Mouse (Mus musculus) spleen, adult 2 months (tissue): ENCODE results near the gene Plcl1. TPM values are rescaled to one million over a fixed set of nuclear protein-coding genes. Genes with fewer than 3 reads are reported as not detected.

Source experiments
- DNase-seq, 2 experiments: peaks; one replicate each; pipeline versions ENCODE4 v3.0.0 to v3.0.0-alpha.2; 2012 to 2021; ENCODE audit warnings: low spot score in 2 of 2, low read depth in 1 of 2
- H3K27ac ChIP-seq: fragments of 200-500 bp; 2 replicates; pipeline ENCODE4 v1.5.1; 2012; ENCODE audit warnings: low read length, inconsistent platforms; ENCODE audit not compliant: insufficient read depth
- H3K27me3 ChIP-seq: fragments of 200-500 bp; 2 replicates; pipeline ENCODE4 v1.6.1; 2012; ENCODE audit warnings: mild to moderate bottlenecking, moderate library complexity, low read length, inconsistent platforms; ENCODE audit not compliant: control insufficient read depth, insufficient read depth
- H3K36me3 ChIP-seq: fragments of 200-500 bp; 2 replicates; pipeline ENCODE4 v1.6.1; 2012; ENCODE audit warnings: mild to moderate bottlenecking, low read length, inconsistent platforms; ENCODE audit not compliant: control insufficient read depth, insufficient read depth
- H3K4me1 ChIP-seq: fragments of 200-500 bp; 2 replicates; pipeline ENCODE4 v1.6.1; 2011; ENCODE audit warnings: inconsistent platforms; ENCODE audit not compliant: control insufficient read depth, insufficient read depth, insufficient read length
- H3K4me3 ChIP-seq: fragments of 200-500 bp; 2 replicates; pipeline ENCODE4 v1.5.1; 2011; ENCODE audit warnings: mild to moderate bottlenecking, inconsistent platforms; ENCODE audit not compliant: insufficient read depth, insufficient read length; ENCODE audit errors: extremely low read depth
- CTCF ChIP-seq: fragments of 200-500 bp; IDR thresholded peaks from 2 replicates; pipeline ENCODE4 v1.5.1; 2011; ENCODE audit warnings: mild to moderate bottlenecking, inconsistent platforms; ENCODE audit not compliant: insufficient read depth, insufficient read length, insufficient replicate concordance; ENCODE audit errors: extremely low read depth
- POLR2A ChIP-seq: fragments of 200-500 bp; IDR thresholded peaks from 2 replicates; pipeline ENCODE4 v1.6.1; 2011; ENCODE audit warnings: low read depth, low read length, inconsistent platforms
- WGBS: fragments of 180-500 bp; shearing (Covaris S2); methylation state at CpG from one replicate; pipeline ENCODE4 v1.1.7; 2018; 5-methylcytosine and 5-hydroxymethylcytosine counted together
- polyA plus RNA-seq: library from polyadenylated mRNA; depleted of rRNA; stranded (reverse); fragments of >200 nt; gene quantifications from 2 replicates; pipeline ENCODE4 v1.2.3, GENCODE M21; 2012; rRNA removed

The Plcl1 gene
- polyA plus RNA-seq, 1 experiment: 0.49 TPM

DNA sequence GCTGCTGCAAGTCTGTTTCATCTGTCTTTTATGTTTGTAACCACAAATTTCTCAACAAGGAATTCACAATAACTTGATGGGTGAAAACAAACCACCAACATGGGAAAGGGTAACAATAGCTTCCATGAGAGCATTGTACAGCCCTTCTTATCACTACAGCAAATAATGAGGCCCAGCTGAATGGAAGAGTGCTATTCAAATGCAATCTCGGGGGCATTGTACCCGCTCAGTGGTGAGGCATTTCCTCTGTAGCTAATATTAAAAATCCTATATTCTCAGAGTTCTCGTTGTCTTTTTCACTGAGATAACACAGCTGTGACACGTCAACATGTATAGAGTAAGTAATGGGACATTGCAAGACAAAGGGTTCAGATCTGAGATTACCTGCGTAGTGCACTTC is 356.6 kb downstream of the Plcl1 start:
- no peak overlapping the region for H3K27ac ChIP-seq
- no peaks in the 10 kb centered on the region for H3K27me3 ChIP-seq
- TF ChIP-seq CTCF (no peak), POLR2A (no peak)
- DNase-seq: no peak
- H3K36me3 ChIP-seq: no peaks in the 10 kb centered on the region
- WGBS: 53% methylated on average over 5 of the region's 5 CpGs
- no peak overlapping the region for H3K4me3 ChIP-seq
- H3K4me1 ChIP-seq: peaks cover 4% of the 10 kb centered on the region

DNA sequence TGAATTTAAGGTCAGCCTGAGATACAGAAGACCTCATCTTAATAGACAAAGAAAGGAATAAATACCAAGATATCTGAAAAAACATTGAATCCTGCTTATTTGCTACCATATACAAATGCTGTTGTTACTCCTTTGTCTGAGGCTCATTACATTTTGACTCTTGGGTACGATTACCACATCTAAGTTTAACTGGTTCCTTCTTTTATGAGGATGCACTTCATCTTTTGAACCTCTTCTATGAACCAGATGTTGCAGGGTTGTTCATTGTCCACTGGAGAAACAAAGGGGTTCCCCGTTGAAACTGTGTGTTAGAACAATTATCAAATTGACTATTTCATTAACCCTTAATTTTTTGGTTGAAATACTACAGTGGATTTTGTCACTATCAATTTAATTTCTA is 357.4 kb downstream of the Plcl1 start:
- Histone ChIP-seq H3K4me1 (peaks cover 4% of the 10 kb centered on the region), H3K4me3 (no peak overlapping the region), H3K36me3 (no peaks in the 10 kb centered on the region), H3K27me3 (no peaks in the 10 kb centered on the region), H3K27ac (no peak overlapping the region)
- no peak for TF ChIP-seq CTCF
- TF ChIP-seq POLR2A: no peak
- no peak for DNase-seq
- 53% methylated on average over 2 of the region's 2 CpGs for WGBS

DNA sequence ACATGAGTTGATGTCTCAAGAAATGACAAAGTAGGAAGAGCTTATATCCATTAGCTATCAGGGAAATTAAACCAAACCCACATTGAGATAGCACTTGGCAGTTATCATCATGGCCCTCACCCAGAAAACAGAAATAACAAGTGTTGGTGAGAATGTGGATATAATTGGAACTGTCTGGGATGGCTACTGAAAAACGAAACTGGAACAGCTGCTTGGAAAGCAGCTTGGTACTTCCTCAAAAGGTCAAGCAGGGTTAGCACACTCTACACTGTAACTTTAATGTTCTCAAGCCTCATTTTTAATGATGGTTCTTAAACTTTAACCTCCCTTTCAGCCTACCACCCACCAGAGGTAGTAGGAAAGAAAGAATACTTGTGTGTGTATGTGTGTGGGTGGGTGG is 361.0 kb downstream of the Plcl1 start:
- Histone ChIP-seq H3K4me1 (peaks cover 4% of the 10 kb centered on the region), H3K27ac (no peak overlapping the region), H3K4me3 (no peak overlapping the region), H3K27me3 (no peaks in the 10 kb centered on the region), H3K36me3 (no peaks in the 10 kb centered on the region)
- TF ChIP-seq POLR2A: no peak
- TF ChIP-seq CTCF: no peak
- 24% methylated on average over 1 of the region's 1 CpGs for WGBS
- no peak for DNase-seq

DNA sequence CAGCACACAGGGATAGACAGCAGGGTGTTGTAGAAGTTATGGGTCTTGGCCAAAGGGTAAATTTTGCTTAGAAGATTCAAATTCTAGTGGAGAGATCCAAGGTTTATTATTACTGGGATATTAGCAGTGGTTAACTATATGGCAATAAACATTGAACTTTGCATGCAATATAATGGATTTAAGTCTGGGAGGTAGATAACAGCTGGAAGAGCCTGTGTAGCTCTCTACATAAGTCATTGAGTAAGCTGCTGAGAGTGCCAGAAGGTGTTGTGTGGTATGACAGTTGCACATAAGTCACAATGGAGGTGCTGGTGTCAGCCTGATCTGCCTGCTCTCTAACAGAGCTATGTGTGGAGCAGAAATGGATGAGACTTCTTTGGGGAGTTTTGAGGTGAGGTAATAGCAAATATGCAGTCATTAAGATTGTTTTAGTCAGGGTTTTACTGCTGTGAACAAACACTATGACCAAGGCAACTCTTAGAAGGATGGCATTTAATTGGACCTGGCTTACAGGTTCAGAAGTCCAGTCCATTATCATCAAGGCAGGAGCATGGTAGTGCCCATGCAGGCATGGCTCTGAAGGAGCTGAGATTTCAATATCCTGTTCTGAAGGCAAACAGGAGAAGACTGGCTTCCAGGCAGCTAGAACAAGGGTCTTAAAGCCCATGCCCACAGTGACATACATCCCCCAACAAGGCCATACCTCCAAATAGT is 364.5 kb downstream of the Plcl1 start:
- Histone ChIP-seq H3K27ac (no peak overlapping the region), H3K4me1 (peaks cover 3% of the 10 kb centered on the region; the same call in 1 of the 2 replicates), H3K27me3 (no peaks in the 10 kb centered on the region), H3K36me3 (no peaks in the 10 kb centered on the region), H3K4me3 (no peak overlapping the region)
- DNase-seq: no peak
- TF ChIP-seq CTCF (no peak), POLR2A (no peak)

DNA sequence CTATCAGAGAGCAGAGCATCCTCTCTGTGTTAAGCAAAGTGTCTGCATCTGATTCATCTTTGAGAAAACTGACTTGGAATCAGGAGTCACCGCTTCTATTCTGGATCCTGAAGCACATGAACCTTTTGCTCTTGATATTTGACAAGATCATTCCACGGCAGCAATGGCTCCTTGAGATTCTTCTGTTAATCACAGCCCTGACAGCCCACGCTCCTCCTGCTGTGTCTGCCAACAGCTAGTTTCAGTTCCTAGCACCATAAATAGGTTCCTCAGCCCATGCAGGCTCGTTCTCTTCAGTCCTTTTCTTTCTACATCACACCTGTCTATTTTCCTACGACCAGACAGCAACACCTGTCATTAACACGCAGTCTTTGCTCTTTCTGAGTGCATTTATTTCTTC is 387.1 kb downstream of the Plcl1 start:
- no peak overlapping the region for H3K4me3 ChIP-seq
- no peak overlapping the region for H3K27ac ChIP-seq
- DNase-seq: no peak
- no peaks in the 10 kb centered on the region; the same call in 1 of the 2 replicates for H3K4me1 ChIP-seq
- H3K36me3 ChIP-seq: no peaks in the 10 kb centered on the region
- no peaks in the 10 kb centered on the region for H3K27me3 ChIP-seq
- TF ChIP-seq POLR2A (no peak), CTCF (no peak)
- WGBS: 26% methylated on average over 6 of the region's 6 CpGs

Other genes with a start within 250 kb of the Plcl1 start
- gene Rftn2, start 179.1 kb upstream of the Plcl1 start, polyA plus RNA-seq: 1.6 TPM in 2 replicates
- 2.5 and 3.8 TPM in 2 replicates for gene Mars2, start 168.7 kb upstream of the Plcl1 start, polyA plus RNA-seq
- 0.30 and 0.40 TPM in 2 replicates for gene Boll, start 42.5 kb upstream of the Plcl1 start, polyA plus RNA-seq